Mouse (Mus musculus): ENCODE results near the gene Ces2f. TPM values are rescaled to one million over a fixed set of nuclear protein-coding genes. Genes with fewer than 3 reads are reported as not detected.
A peak's percentile ranks its signal among the peaks of the same experiment; 100 is the strongest.
"Not testable (repeated sequence)": the region's sequence is repeated elsewhere in the genome, so short reads cannot be mapped to it uniquely, and the experiment has no call there.

The Ces2f gene
- polyA plus RNA-seq (2012; rRNA removed) = 0.08 and 0.10 TPM in 2 replicates

GRCm38 (mm10) chr8:104947056-104947455 is at the start of gene Ces2f:
Gene Ces2f (plus strand): TSS chr8:104947356.
- 69% methylated on average over 4 of the region's 4 CpGs for WGBS
- TF ChIP-seq POLR2A (IDR thresholded peaks at IDR 0.05; ENCODE audit: low read depth, low read length) = no peak
- no peak for TF ChIP-seq CTCF (conservative IDR thresholded peaks at IDR 0.05; ENCODE audit: insufficient read depth, insufficient read length, low read depth, low read length)
- Histone ChIP-seq H3K4me1 (ENCODE audit: control insufficient read depth, insufficient read depth, low read length) (peaks cover 13% of the 10 kb centered on the region), H3K27me3 (replicated peaks; ENCODE audit: control insufficient read depth, insufficient read depth, low read length) (no peaks in the 10 kb centered on the region), H3K4me3 (ENCODE audit: insufficient read depth, low read depth, low read length) (no peak within 1 kb of the TSS), H3K27ac (ENCODE audit: insufficient read depth, low read depth, low read length) (no peak within 1 kb of the TSS), H3K36me3 (ENCODE audit: control insufficient read depth, insufficient read depth, low read length) (no peaks in the 10 kb centered on the region)
- DNase-seq = no peak

- TF ChIP-seq POLR2A (IDR thresholded peaks at IDR 0.05; ENCODE audit: low read depth, low read length) (no peak), CTCF (conservative IDR thresholded peaks at IDR 0.05; ENCODE audit: insufficient read depth, insufficient read length, low read depth, low read length) (no peak)
- DNase-seq = peak; percentile 13
- 64% methylated on average over 2 of the region's 2 CpGs for WGBS
- H3K36me3 ChIP-seq (ENCODE audit: control insufficient read depth, insufficient read depth, low read length) = no peaks in the 10 kb centered on the region
- no peaks in the 10 kb centered on the region for H3K4me1 ChIP-seq (ENCODE audit: control insufficient read depth, insufficient read depth, low read length)
- no peaks in the 10 kb centered on the region for H3K27me3 ChIP-seq (replicated peaks; ENCODE audit: control insufficient read depth, insufficient read depth, low read length)
- no peak overlapping the region for H3K27ac ChIP-seq (ENCODE audit: insufficient read depth, low read depth, low read length)
- no peak overlapping the region for H3K4me3 ChIP-seq (ENCODE audit: insufficient read depth, low read depth, low read length)
Observed at GRCm38 (mm10) chr8:104901746-104902145, 45.4 kb upstream of the Ces2f start.

- DNase-seq = peak; percentile 65
- H3K4me3 ChIP-seq (ENCODE audit: insufficient read depth, low read depth, low read length) = no peak overlapping the region
- H3K27ac ChIP-seq (ENCODE audit: insufficient read depth, low read depth, low read length) = no peak overlapping the region
- no peaks in the 10 kb centered on the region for H3K36me3 ChIP-seq (ENCODE audit: control insufficient read depth, insufficient read depth, low read length)
- no peaks in the 10 kb centered on the region for H3K27me3 ChIP-seq (replicated peaks; ENCODE audit: control insufficient read depth, insufficient read depth, low read length)
- 0 out of 2 replicates have a peak, but pooled peaks cover 3% of the 10 kb centered on the region for H3K4me1 ChIP-seq (ENCODE audit: control insufficient read depth, insufficient read depth, low read length)
- 40% methylated on average over 1 of the region's 1 CpGs for WGBS
- TF ChIP-seq POLR2A (IDR thresholded peaks at IDR 0.05; ENCODE audit: low read depth, low read length) (no peak), CTCF (conservative IDR thresholded peaks at IDR 0.05; ENCODE audit: insufficient read depth, insufficient read length, low read depth, low read length) (no peak)
Observed at GRCm38 (mm10) chr8:104907111-104907510, 40.0 kb upstream of the Ces2f start.

DNA sequence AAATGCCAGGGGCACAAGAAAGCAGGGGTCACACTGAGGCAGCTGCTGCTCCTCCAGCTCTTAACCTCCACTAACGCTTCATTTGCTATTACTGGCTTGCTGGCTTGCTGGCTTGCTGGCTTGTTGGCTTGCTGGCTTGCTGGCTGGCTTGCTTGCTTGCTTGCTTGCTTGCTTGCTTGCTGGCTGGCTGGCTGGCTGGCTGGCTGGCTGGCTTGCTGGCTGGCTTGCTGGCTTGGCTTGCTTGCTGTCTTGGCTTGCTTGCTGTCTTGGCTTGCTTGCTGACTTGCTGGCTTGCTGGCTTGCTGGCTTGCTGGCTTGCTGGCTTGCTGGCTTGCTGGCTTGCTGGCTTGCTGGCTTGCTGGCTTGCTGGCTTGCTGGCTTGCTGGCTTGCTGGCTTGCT is 38.1 kb upstream of the Ces2f start:
- not testable (repeated sequence) for H3K36me3 ChIP-seq (ENCODE audit: control insufficient read depth, insufficient read depth, low read length); H3K4me1 ChIP-seq (ENCODE audit: control insufficient read depth, insufficient read depth, low read length); H3K27me3 ChIP-seq (replicated peaks; ENCODE audit: control insufficient read depth, insufficient read depth, low read length); H3K4me3 ChIP-seq (ENCODE audit: insufficient read depth, low read depth, low read length)
- DNase-seq = peak; percentile 88
- H3K27ac ChIP-seq (ENCODE audit: insufficient read depth, low read depth, low read length) = 0 out of 2 replicates have a peak overlapping the region, but pooled peaks have one; percentile 17
- 46% methylated on average over 1 of the region's 1 CpGs for WGBS

GRCm38 (mm10) chr8:104909651-104910050 is 37.5 kb upstream of the Ces2f start:
- H3K27me3 ChIP-seq (replicated peaks; ENCODE audit: control insufficient read depth, insufficient read depth, low read length); H3K27ac ChIP-seq (ENCODE audit: insufficient read depth, low read depth, low read length); H3K4me3 ChIP-seq (ENCODE audit: insufficient read depth, low read depth, low read length); H3K4me1 ChIP-seq (ENCODE audit: control insufficient read depth, insufficient read depth, low read length); DNase-seq; H3K36me3 ChIP-seq (ENCODE audit: control insufficient read depth, insufficient read depth, low read length): not testable (repeated sequence)
- WGBS = 97% methylated on average over 10 of the region's 10 CpGs

DNA sequence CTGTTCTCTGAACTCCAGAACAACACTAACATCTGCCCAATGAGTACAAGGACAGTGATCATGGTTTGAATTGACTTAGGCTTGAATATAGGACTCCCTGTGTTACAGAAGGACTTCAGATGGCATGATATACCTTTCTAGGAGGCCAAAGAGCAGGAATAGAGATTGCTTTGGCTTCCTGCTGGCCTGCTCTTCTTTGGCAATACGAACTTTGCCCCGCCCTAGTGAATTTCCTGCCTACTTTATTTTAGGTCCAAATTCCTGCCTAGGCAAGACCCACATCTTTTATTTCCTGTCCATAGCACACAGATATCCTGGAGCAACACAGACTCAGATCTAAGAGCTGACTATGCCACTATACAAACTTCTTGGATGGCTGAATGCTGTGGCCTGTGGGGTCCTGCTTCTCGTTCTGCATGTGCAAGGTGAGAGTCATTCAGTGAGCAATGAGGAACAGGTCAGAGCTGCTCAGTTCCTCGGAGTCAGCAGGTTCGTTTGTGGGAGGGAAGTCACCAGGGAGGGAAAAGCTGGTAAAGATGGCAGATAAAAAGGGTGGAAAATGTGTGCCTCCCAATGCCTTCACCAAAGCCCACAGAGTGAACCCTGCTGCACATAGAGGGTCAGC is 21.1 kb upstream of the Ces2f start, which contains the start of gene Ces2e:
Gene Ces2e, plus strand, starts transcription at position 289 of the 625 bp plus-strand sequence.
- Histone ChIP-seq H3K27me3 (replicated peaks; ENCODE audit: control insufficient read depth, insufficient read depth, low read length) (no peaks in the 10 kb centered on the region), H3K4me3 (ENCODE audit: insufficient read depth, low read depth, low read length) (no peak within 1 kb of the TSS), H3K36me3 (ENCODE audit: control insufficient read depth, insufficient read depth, low read length) (no peaks in the 10 kb centered on the region), H3K27ac (ENCODE audit: insufficient read depth, low read depth, low read length) (no peak within 1 kb of the TSS), H3K4me1 (ENCODE audit: control insufficient read depth, insufficient read depth, low read length) (peaks cover 9% of the 10 kb centered on the region; the same call in 1 of the 2 replicates)
- 43% methylated on average over 5 of the region's 5 CpGs for WGBS
- TF ChIP-seq POLR2A (IDR thresholded peaks at IDR 0.05; ENCODE audit: low read depth, low read length) (no peak), CTCF (conservative IDR thresholded peaks at IDR 0.05; ENCODE audit: insufficient read depth, insufficient read length, low read depth, low read length) (no peak)
- peak; percentile 80 for DNase-seq

GRCm38 (mm10) chr8:104927301-104927700 is 19.9 kb upstream of the Ces2f start:
- H3K36me3 ChIP-seq (ENCODE audit: control insufficient read depth, insufficient read depth, low read length) = no peaks in the 10 kb centered on the region
- H3K4me3 ChIP-seq (ENCODE audit: insufficient read depth, low read depth, low read length) = no peak overlapping the region
- no peak overlapping the region for H3K27ac ChIP-seq (ENCODE audit: insufficient read depth, low read depth, low read length)
- WGBS = 92% methylated on average over 3 of the region's 3 CpGs
- no peak for TF ChIP-seq POLR2A (IDR thresholded peaks at IDR 0.05; ENCODE audit: low read depth, low read length)
- TF ChIP-seq CTCF (conservative IDR thresholded peaks at IDR 0.05; ENCODE audit: insufficient read depth, insufficient read length, low read depth, low read length) = no peak
- no peak for DNase-seq
- H3K27me3 ChIP-seq (replicated peaks; ENCODE audit: control insufficient read depth, insufficient read depth, low read length) = no peaks in the 10 kb centered on the region
- H3K4me1 ChIP-seq (ENCODE audit: control insufficient read depth, insufficient read depth, low read length) = peaks cover 9% of the 10 kb centered on the region; the same call in 1 of the 2 replicates

Data from kidney, adult 2 months (tissue).